Comparison of ENCODE assay signal across 25 mouse cellular contexts in genomic region chr15:6587526-6587925, GRCm38 (mm10).
A peak's percentile ranks its signal among the peaks of the same experiment; 100 is the strongest.
DNase-seq lines count a peak whose midpoint lies in the region; ATAC-seq and TF ChIP-seq lines count a peak whose summit lies in the region.
"Had no signal": no experiment of that assay in that cellular context is flagged by ENCODE, and none has a peak within 500 bp of the region (broad histone marks: within the 10 kb centered on the region; RNA-seq: fewer than 3 reads in every experiment).

No protein-coding gene starts in this region.

- H3K4me1 ChIP-seq in liver, adult 2 months (ENCODE audit: control insufficient read depth, insufficient read depth, low read length) = no peaks in the 10 kb centered on the region
- H3K4me1 ChIP-seq in liver, embryonic 12.5 days = peaks cover 28% of the 10 kb centered on the region
- no peaks in the 10 kb centered on the region for H3K4me1 ChIP-seq in neural tube, embryonic 15.5 days
- H3K4me1 ChIP-seq: embryonic facial prominence, embryonic 15.5 days; forebrain, embryonic 12.5 days; forebrain, embryonic 15.5 days; hindbrain, embryonic 12.5 days; hindbrain, embryonic 15.5 days; intestine, embryonic 15.5 days had no signal

- 59% methylated on average over 3 of the region's 3 CpGs for WGBS in liver, adult 2 months
- 72% methylated on average over 3 of the region's 3 CpGs for WGBS in liver, embryonic 12.5 days (ENCODE audit: insufficient replicate concordance)
- WGBS in macrophage (ENCODE audit: missing documents) = 89% methylated on average over 3 of the region's 3 CpGs
- 88% methylated on average over 3 of the region's 3 CpGs for WGBS in neural tube, embryonic 15.5 days

- H3K9ac ChIP-seq in liver, adult 2 months (ENCODE audit: low read depth, low read length) = no peak overlapping the region
- no peak overlapping the region for H3K9ac ChIP-seq in liver, embryonic 12.5 days
- no peak overlapping the region for H3K9ac ChIP-seq in neural tube, embryonic 15.5 days (replicated peaks)
- H3K9ac ChIP-seq: embryonic facial prominence, embryonic 15.5 days; forebrain, embryonic 12.5 days; forebrain, embryonic 15.5 days; hindbrain, embryonic 12.5 days; hindbrain, embryonic 15.5 days; intestine, embryonic 15.5 days had no signal

- peak; percentile 75 for DNase-seq in liver, adult 2 months (ENCODE audit: extremely low read depth, low read depth, low spot score)
- peak; percentile 32 for DNase-seq in adipocyte (ENCODE audit: low spot score)
- no peak for DNase-seq in left cerebral cortex, postnatal 10 days (ENCODE audit: extremely low spot score in 1 of 2, low spot score in 2 of 2)
- no peak for DNase-seq in lung, postnatal 36 days
- DNase-seq: adrenal gland, adult 2 months; adrenal gland, postnatal 14 days; cerebellum, adult 11-12 months; cerebellum, adult 8-10 months; cerebellum, postnatal 10 days; cerebellum, postnatal 36 days; embryo, embryonic 11 days; gastrocnemius, postnatal 36 days; heart, adult 2 months had no signal

- ATAC-seq in liver, embryonic 12.5 days = no peak
- no peak for ATAC-seq in neural tube, embryonic 15.5 days (ENCODE audit: low FRiP score)
- ATAC-seq: CD4-positive, CD25-positive, alpha-beta regulatory T cell, adult 4 months; forebrain, embryonic 15.5 days; intestine, embryonic 15.5 days; Patski had no signal

- no peak overlapping the region for H3K27ac ChIP-seq in liver, adult 2 months (replicated peaks; ENCODE audit: insufficient read depth, low read depth, low read length)
- H3K27ac ChIP-seq in liver, embryonic 12.5 days = no peak overlapping the region
- H3K27ac ChIP-seq in macrophage = peak overlapping the region; percentile 37
- no peak overlapping the region for H3K27ac ChIP-seq in neural tube, embryonic 15.5 days (replicated peaks)
- H3K27ac ChIP-seq: embryonic facial prominence, embryonic 15.5 days; forebrain, embryonic 12.5 days; forebrain, embryonic 15.5 days; heart, adult 2 months; hindbrain, embryonic 12.5 days; hindbrain, embryonic 15.5 days; intestine, embryonic 15.5 days had no signal

- H3K27me3 ChIP-seq in liver, adult 2 months (ENCODE audit: control insufficient read depth, insufficient read depth, low read length) = no peaks in the 10 kb centered on the region
- H3K27me3 ChIP-seq in liver, embryonic 12.5 days (replicated peaks) = no peaks in the 10 kb centered on the region
- H3K27me3 ChIP-seq in neural tube, embryonic 15.5 days (replicated peaks) = no peaks in the 10 kb centered on the region
- H3K27me3 ChIP-seq: embryonic facial prominence, embryonic 15.5 days; forebrain, embryonic 12.5 days; forebrain, embryonic 15.5 days; hindbrain, embryonic 12.5 days; hindbrain, embryonic 15.5 days; intestine, embryonic 15.5 days; Patski had no signal

- no peak overlapping the region for H3K4me3 ChIP-seq in liver, adult 2 months (ENCODE audit: insufficient read depth, low read depth, low read length)
- H3K4me3 ChIP-seq in liver, embryonic 12.5 days = no peak overlapping the region
- H3K4me3 ChIP-seq in macrophage (ENCODE audit: inconsistent target) = no peak overlapping the region
- no peak overlapping the region for H3K4me3 ChIP-seq in neural tube, embryonic 15.5 days (replicated peaks)
- H3K4me3 ChIP-seq: embryonic facial prominence, embryonic 15.5 days; forebrain, embryonic 12.5 days; forebrain, embryonic 15.5 days; heart, adult 2 months; hindbrain, embryonic 12.5 days; hindbrain, embryonic 15.5 days; intestine, embryonic 15.5 days had no signal

- no peak for TF ChIP-seq CTCF in liver, adult 2 months (IDR thresholded peaks at IDR 0.05; ENCODE audit: low read depth, low read length)

- H3K9me3 ChIP-seq in liver, embryonic 12.5 days (replicated peaks) = no peaks in the 10 kb centered on the region
- H3K9me3 ChIP-seq in neural tube, embryonic 15.5 days (replicated peaks) = no peaks in the 10 kb centered on the region
- H3K9me3 ChIP-seq: embryonic facial prominence, embryonic 15.5 days; forebrain, embryonic 12.5 days; forebrain, embryonic 15.5 days; hindbrain, embryonic 12.5 days; hindbrain, embryonic 15.5 days; intestine, embryonic 15.5 days had no signal

- no peaks in the 10 kb centered on the region for H3K79me2 ChIP-seq in liver, adult 2 months (ENCODE audit: control insufficient read depth, insufficient read depth, low read length)
- peaks cover 100% of the 10 kb centered on the region for H3K79me2 ChIP-seq in macrophage (ENCODE audit: inconsistent target)

- TF ChIP-seq POLR2A in liver, adult 2 months (IDR thresholded peaks at IDR 0.05; ENCODE audit: extremely low read depth, insufficient read depth, low read length) = no peak

- H3K4me2 ChIP-seq in liver, embryonic 12.5 days = no peak overlapping the region
- H3K4me2 ChIP-seq in neural tube, embryonic 15.5 days = no peak overlapping the region
- H3K4me2 ChIP-seq: embryonic facial prominence, embryonic 15.5 days; forebrain, embryonic 12.5 days; forebrain, embryonic 15.5 days; heart, embryonic 11.5 days; hindbrain, embryonic 12.5 days; hindbrain, embryonic 15.5 days; intestine, embryonic 15.5 days had no signal

- intact Hi-C loops in left cerebral cortex, postnatal 10 days (cut with DNase I) = no loop called here

- H3K36me3 ChIP-seq in liver, adult 2 months (ENCODE audit: control insufficient read depth, insufficient read depth, low read length) = no peaks in the 10 kb centered on the region
- H3K36me3 ChIP-seq in liver, embryonic 12.5 days = no peaks in the 10 kb centered on the region
- H3K36me3 ChIP-seq in macrophage (ENCODE audit: inconsistent target) = peaks cover 57% of the 10 kb centered on the region
- no peaks in the 10 kb centered on the region for H3K36me3 ChIP-seq in neural tube, embryonic 15.5 days
- H3K36me3 ChIP-seq: embryonic facial prominence, embryonic 15.5 days; forebrain, embryonic 12.5 days; forebrain, embryonic 15.5 days; hindbrain, embryonic 12.5 days; hindbrain, embryonic 15.5 days; intestine, embryonic 15.5 days had no signal

Comparison
In these comparisons a context has a peak if more than half of its experiments do, and no peak if none do; other contexts are left out.
1. DNase-seq: peak in liver, adult 2 months (single experiment) and adipocyte (single experiment); none in left cerebral cortex, postnatal 10 days (0 of 2) and lung, postnatal 36 days (single experiment).